Mouse (Mus musculus) frontal cortex, adult (tissue): Measurements from ENCODE around the gene Scnm1.
A peak's percentile ranks its signal among the peaks of the same experiment; 100 is the strongest.

Experiments used
- ATAC-seq: cut with Nextera tagmentation; 2 replicates; pipeline ENCODE4 v1.9.2; 2017; ENCODE audit warnings: mild to moderate bottlenecking, moderate library complexity, mixed read lengths; ENCODE audit not compliant: low TSS enrichment

Gene Scnm1

DNA sequence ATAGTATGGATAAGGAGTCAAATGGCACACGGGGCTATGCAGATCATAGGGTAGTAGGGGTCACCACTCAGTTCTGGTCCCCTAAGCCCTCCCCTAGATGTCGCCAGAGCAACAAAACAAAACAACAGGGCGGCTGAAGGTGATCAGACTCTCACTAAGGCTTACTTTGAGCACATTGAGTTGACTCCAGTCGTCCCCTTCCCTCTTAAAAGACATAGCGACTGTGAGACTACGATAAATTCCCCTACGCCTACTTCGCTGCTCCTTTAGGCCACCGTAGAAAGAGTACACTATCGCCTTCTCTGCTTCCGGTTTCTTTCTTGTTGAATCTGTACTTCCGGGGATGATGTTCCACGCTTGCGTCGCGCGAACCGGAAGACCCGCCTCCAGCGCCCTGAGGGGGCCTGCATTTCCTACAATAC lies at the start of gene Scnm1, which contains the start of gene Lysmd1:
TSS of gene Scnm1 (minus strand) at position 332 of the 422 bp plus-strand sequence.
TSS of gene Lysmd1 (plus strand) at position 409 of the 422 bp plus-strand sequence.
- peak; percentile 93 for ATAC-seq

DNA sequence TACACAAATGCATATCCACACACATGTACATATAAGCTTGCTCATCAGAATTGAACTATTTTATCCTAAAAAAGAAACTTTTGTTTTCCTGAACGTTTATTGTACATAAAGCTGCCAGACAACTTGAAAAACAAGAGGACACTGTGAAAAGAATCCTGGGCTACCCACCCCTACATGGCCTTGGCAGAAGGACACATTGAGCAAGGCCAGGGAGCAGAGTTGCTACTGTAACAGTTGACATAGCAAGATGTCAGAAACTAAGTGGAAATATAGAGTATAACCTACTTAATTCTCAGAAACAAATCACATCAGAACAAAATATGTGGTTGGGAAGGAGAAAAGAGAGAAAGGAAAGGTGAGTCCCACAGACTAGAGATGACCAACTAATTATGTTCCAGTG lies 48.0 kb upstream of the Scnm1 start:
- ATAC-seq = no peak

DNA sequence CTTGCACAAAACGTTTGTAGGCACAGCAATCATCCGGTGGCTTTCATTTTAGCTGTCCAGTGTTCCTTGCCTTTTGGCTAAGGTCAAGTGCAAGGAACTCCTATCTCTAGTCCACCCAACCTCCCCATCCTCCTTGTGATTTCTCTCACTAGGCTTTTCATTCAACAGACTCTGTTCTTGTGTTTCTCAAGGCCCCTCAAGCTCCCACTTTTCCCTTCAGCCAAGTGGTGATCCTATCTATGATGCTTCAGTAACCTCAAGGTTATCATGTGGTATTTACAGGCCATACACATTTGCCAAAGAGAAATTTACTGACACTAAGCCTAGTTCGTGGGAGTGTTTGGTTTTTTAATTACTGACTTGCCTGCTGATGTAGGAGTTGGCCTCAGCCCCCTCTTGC lies 46.1 kb upstream of the Scnm1 start:
- no peak for ATAC-seq

DNA sequence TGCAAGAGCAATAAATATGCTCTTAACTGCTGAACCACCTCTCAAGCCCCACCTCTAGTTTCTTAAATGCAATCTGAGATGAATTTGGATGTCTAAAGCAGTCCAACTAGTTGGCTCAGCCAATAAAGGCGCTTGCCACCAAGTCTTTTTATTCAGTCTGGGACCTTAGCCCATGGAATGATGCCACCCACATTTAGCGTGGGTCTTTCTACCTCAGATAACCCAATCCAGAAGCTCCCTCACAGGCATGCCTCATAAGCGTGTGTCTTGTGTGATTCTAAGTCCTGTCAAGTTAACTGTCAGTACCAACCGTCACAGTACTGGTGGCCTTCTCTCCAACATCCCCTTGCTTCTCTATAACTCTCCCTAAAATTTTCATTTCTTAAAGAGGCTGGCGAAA lies 45.1 kb upstream of the Scnm1 start:
- ATAC-seq = peak; percentile 53

DNA sequence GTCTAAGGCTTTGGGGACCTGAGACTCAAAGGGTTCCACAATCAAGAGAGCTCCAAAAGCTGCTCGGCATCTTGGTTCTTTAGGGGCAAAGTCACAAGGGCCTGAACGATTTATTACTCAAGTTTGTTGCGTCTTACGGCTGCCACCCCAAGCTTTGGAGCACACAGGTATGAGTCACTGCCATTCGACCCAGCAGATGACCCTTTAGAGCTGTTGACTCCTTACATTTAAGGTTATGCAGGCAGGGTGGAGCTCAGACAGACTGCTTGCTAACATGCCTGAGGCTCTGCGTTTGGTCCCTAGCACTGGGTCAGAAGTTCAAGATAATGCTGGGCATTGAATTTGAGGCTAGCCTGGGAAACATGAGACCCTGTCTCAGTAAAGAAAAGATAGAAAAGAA lies 43.8 kb upstream of the Scnm1 start:
- ATAC-seq = no peak

DNA sequence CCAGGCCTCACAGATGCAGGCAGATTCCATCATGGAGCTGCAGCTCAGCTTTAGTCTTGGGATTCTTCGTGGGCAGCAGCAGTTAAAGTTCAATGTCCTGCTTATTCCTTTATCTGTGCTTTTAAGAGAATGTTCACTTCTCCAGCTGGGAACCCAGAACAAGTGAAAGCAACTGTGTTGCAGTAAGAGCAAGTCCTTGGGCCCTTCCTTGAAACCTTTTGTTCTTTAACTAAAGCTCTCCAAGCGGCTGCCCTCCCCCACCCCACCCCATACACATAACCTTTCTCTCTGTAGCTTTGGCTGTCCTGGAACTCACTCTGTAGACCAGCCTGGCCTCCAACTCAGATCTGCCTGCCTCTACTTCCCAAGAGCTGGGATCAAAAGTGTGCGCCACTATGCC lies 42.7 kb upstream of the Scnm1 start:
- ATAC-seq = no peak

DNA sequence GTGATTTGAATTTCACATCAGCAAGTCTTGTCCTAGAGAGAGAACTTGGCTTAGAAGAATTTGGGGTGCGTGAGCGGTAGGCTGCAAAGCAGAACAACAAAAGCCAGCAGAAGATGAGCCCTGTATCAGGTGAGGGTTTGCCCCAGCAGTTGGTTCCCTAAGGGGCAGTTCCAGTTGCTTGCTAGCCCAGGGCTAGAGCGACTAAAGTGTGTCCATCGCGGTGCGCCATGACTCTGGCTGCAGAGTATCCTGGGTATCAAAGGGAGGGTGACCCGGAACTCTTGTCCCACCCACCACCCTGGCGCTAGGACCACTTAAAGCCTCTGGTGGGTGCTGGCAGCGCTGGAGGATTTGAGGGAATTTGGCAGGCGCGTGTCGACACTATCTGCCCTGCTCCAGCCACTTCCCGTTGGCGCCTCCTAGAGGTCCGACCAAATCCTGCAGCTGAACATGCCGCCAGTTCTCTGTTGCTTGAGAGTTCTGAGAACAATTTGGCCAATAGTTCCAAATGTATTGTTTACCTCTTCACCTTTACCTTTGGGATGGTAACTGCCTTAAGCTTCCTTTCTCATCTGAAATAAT lies 40.3 kb upstream of the Scnm1 start:
- peak; percentile 39; the same call in 1 of the 2 replicates for ATAC-seq

DNA sequence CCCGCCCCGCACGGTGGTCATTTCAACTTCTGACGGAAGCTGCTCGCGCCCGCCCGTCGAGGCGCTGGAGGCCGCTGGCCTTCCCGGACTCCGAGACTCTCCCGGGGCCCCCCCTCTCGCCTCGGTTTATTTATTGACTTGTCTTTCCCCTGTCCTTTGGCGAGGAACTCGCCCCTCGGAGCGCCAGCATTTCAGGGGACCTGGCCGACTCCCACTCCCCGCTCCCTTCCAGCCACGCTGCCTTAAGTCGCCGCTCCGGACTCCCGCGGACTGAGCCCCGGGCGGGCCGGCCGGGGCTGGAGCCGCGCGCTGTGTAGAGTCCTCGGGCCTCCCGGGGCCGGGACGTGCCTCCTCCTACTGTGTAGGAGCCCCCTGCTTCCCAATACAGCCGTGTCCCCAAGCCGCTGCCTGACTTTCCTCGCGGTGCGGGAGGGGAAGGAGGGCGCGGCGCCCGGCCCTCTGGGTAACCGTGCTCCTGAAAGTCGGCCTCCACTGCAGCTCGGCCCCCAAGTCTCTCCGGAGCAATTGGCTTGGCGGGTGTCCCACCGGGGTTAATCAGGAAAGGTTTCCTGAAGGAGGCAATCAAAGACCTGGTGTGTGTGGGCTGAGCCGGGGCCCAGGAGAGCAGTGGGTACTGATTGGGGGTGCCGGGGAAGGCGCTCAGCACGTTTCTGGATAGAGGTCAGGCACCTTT lies 39.6 kb upstream of the Scnm1 start:
- no peak for ATAC-seq

DNA sequence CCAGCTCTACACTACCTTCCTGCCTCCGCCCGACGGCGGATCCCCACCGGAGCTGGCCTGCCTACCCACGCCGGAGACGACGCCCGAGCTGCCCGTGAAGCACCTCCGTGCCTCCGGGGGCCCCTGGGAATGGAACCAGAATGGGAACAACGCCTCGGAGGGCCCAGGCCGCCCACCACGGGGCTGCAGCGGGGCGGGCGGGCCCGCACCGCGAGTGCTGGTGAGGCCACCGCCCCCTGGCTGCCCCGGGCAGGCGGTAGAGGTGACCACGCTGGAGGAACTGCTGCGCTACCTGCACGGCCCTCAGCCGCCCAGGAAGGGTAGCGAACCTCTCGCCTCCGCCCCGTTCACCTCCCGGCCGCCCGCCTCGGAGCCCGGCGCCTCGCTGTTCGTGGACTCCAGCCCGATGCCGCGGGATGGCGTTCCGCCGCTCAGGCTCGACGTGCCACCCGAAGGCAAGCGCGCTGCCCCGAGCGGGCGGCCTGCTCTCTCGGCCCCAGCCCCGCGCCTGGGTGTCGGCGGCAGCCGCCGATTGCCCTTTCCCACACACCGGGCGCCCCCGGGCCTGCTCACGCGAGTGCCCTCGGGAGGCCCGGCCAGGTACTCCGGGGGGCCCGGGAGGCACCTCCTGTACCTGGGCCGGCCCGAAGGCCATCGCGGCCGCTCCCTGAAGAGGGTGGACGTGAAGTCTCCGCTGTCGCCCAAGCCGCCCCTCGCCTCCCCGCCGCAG lies 38.9 kb upstream of the Scnm1 start:
- no peak for ATAC-seq

DNA sequence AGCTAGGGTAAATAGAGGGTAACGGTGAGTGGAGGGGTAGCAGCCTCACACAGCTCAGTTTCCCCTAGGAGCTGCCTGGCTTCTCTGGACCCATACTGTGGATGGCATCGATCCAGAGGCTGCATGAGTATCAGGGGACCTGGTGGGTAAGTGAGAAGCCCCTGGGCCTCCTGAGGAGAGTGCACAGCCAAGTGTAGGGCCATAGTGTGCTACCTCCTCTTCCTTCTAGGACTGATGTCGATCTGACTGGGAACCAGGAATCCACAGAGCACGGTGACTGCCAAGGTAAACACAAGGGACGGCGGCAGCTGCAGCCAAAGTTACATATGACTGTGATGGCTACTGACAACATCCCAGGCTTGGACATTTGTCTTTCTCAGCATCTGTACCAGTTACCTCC lies 37.3 kb upstream of the Scnm1 start:
- ATAC-seq = no peak

DNA sequence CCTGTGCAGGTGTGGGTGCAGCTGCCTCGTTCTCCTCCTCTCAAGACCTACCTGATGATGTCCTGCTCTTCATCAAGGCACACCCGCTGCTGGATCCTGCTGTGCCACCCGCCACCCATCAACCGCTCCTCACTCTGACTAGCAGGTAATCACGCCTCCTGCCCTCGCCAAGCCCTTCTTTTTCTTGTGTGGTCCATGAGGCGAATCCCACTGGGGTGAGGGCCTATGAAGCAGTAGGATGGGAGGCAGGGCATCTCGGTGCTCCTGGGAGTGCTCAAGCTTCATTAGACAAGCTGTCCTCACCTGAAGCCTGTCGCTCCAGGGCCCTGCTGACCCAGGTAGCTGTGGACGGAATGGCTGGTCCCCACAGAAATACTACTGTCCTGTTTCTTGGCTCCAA lies 36.2 kb upstream of the Scnm1 start:
- ATAC-seq = no peak

DNA sequence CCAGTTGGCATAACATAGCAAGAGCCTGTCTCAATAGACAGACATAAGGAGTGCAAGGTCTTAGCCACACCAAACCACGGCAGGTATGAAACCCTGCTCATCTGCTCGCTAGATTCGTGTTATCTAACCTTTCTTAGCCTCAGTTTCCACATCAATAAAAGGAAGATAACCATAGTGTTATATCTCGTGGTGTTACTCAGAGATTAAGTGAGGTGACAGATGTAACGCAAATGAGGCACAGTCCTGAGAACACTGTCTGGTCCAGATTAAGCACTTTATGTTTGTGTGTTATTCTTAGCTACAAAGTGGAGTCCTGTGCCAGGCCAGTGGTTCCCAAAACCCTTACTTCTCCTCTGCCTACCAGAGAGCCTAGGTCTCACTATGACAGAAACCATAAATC lies 31.0 kb upstream of the Scnm1 start:
- ATAC-seq = no peak

DNA sequence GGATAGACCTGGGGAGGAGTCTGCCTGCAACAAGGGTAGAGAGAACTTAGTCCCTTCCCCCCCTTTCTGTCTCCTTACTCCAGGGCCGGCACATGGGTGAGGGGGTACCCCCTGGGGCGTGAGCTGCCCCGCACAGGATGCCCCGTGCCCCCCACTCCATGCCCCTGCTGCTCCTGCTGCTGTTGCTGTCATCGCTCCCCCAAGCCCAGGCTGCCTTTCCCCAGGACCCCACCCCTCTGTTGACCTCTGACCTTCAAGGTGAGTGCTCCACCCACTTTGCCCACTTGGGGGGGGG lies 30.4 kb upstream of the Scnm1 start:
- ATAC-seq = no peak

DNA sequence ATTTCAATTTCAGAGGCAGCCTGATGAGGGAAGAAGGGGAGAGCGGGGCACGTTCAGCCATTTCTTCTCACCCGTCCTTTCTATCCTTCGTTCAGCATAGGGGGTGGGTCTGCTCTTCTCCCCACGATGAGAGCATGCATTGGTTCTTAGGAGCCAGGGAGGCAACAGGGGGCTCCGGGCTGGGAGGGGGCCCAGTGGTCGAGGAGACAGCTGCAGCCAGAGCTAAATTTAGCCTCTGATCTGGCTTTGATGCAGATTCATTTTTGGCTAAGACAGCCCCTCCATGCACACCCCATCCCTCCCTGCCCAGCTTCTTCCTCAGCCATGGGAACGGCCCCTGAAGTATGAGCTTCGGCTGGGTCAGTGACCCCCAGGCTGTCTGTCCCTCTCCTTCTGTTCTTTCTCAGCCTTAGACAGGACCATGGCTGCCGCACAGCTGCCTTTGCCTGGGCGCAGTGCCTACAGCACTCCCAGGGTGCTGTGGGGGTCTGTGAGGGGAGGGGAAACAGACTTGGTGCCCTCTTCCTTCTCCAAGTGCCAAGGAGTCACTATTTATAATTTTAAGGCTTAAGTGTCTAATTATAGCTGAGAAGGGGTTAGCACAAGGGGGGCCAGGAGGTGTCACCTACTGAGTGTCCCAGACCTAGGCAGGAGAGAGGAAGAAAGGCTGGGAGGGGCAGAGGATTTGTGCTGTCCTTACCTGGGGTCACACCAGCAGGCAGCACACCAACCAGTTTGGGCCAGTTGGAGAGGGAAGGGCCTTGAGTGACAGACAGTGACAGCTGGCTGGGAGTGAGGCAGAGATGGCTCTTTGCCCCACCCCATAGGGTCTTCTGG lies 29.8 kb upstream of the Scnm1 start:
- no peak for ATAC-seq

DNA sequence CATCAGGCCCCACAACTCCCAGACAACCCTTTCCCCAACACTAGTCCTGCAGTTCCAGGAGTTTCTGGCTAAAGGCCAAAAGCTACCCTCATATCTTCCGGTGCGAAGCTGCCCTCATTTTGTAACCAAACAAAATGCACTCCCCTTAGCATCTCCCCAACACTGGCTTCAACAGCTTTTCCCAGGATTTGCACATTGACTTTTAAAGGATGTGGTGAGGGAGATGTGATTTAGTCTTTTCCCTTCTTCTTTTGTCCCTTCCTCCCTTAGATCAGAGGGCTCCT lies 28.5 kb upstream of the Scnm1 start:
- ATAC-seq = no peak

DNA sequence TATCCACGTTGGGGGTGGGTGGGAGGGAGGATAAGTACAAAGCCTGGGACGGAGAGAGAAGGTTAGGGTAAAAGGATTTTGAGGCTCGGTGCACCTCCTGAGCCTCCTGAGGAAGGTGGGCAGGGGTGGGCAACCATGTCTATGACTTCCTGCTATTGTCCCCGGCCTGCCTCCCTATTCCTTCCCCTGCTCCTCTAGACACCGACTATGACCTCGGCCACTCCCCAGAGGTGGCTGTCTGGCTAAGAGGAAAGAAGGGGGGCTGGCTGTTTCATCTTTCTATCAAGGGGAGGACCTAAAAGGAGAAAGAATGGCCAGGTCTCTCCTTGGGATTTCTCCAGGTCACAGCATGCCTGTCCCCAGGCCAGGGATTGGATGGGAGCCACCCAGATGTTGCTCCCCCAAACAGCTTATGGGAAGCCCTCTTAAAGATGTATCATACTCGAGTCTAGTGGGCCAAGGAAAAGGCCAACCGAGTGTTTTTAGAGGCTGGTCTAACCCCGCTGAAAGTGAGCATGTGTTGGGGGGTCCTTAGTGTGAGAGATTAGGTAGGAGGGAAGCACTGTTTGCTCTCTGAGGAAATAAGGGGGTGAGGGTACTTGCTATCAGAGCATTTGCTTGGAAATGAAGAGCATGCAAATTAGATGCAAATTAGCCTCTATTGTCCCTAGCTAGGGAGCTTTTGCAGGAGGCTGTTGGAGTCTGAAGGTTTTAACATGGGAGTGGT lies 28.0 kb upstream of the Scnm1 start:
- ATAC-seq = no peak

DNA sequence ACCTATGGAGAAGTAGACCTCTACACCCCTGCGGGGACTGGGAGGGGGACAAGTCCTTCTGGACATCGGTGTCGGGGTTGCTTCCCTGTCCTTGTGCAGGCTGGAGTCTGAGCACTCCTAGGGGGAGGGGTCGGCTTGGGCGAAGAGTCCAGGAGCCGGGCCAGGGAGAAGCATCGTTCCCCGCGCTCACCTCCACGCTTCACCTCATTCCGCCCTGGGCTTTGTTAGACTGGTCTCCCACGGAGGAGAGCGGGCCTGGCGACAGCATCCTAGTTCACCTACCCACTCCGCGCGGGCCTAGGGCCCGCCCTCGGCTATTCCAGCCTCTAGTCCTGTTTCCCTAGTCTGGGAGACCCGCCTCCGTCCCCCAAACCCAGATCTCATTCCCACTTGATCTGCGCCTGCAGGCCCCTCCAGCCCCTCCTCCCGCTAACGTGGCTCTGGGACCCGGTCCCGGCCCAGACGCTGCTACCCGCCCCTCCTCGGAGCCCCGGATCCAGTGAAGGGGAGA lies 27.3 kb upstream of the Scnm1 start:
- no peak for ATAC-seq

DNA sequence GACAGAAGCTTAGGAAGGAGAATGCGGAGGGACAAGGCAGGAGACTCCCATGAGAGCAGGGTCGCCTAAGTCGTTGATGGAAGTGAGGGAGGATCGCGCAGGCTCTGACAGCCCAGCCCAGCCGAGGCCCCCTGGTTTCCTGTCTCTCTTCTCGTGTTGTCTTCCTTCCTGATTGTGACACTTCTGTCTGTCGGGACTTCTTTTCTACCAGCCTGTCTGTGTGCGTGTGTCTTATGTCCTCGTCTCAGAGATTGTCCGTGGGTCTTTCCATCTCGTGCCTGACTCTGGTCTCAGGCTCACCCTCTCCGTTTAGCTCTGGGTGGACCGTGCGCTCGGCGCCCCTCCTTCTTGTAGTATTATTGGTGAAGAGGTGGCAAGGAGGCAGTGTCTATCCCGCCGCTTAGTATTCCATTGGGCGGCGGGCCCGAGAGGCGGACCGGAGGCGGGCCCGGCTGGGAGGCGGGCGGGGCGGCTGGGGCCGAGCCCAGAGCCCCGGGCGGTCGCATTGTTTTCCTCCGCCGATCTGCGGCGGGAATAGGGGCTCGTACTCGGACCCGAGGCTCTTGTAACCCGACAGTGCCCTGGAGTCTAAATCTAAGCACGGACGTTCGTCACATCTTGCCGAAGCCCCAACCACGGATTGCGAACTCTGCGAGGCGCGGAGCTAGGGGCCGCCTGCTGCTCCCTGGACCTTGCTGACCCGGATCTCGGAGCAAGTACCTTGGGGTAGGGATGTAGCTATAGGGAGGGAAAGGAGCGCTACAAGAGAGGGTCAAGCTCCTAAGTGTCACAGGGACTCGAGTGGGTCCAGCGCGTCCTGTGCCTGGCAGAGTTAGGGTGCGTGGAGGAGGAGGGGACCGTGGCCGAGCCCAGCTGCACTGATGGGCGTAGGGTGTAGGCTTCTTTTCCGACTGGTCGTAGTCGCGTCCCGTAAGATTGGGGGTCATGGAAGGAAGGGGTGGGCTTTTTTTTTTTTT lies 26.5 kb upstream of the Scnm1 start, which contains the start of gene Sema6c:
TSS of gene Sema6c (plus strand) at position 471 of the 977 bp plus-strand sequence.
- ATAC-seq = peak; percentile 97

DNA sequence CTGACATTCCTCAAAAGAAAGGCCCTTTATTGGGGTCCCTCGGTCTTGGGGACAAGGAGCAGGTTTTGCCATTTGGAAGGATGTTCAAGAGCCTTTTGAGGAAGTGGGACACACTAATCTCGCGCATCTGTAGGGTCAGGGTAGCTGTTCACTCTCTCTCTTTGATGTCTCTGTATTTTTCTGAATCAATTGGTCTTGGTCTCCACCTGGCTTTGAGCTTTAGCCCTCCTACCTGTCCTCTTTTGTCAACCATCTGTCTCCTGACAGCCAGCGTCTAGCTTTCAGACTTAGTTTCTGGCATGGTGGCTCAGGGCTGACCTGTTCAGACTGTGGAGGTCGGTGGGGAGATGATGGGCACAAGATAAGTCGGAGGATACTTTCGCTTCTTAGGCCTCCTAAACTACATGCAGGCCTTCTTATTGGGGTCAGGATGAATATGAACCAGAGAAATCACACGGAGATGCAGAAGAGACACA lies 25.7 kb upstream of the Scnm1 start:
- no peak; the same call in 1 of the 2 replicates for ATAC-seq

DNA sequence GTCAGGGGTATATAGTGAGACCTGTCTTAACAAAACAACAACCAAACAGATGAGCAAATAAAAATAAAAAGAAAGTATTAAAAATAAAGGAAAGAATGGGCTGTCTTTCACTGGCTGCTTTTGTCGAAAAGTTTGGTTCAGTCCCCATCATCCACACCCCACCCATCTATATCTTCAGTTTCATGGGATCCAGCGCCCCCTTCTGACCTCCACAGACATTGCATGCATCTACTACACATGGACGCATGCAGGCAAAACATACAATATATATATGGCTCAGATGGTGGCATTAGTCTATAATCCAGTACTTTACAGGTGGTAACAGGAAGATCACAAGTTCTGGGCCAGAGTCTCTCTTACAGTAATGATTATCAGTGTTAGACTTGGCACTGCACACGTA lies 20.1 kb upstream of the Scnm1 start:
- ATAC-seq = no peak
